Mouse (Mus musculus) MEL (cell line): Measurements from ENCODE around the gene Banf1.

ENCODE experiments used
- CHD1 ChIP-seq: IDR thresholded peaks from 2 replicates; pipeline ENCODE4 v1.6.1; 2012; ENCODE audit warnings: low read depth, mild to moderate bottlenecking, inconsistent platforms, low read length, improper control_type of control experiment
- CTCF ChIP-seq, 3 experiments: IDR thresholded peaks in 2 of 3; conservative IDR thresholded peaks in 1 of 3; 2 replicates each; pipeline ENCODE4 v1.5.1; 2011 to 2012; ENCODE audit warnings: low read length in 3 of 3, low read depth in 2 of 3, mild to moderate bottlenecking in 2 of 3, improper control_type of control experiment in 1 of 3, inconsistent platforms in 1 of 3, mixed read lengths in 1 of 3, moderate library complexity in 1 of 3; ENCODE audit not compliant: control insufficient read depth in 1 of 3, insufficient read depth in 1 of 3, poor library complexity in 1 of 3, severe bottlenecking in 1 of 3
- E2F4 ChIP-seq: IDR thresholded peaks from 2 replicates; pipeline ENCODE4 v1.6.1; 2011; ENCODE audit warnings: low read depth, low read length, improper control_type of control experiment, borderline replicate concordance
- ELF1 ChIP-seq: IDR thresholded peaks from 2 replicates; pipeline ENCODE4 v1.6.1; 2014; ENCODE audit warnings: low read depth, mild to moderate bottlenecking, inconsistent platforms, low read length, improper control_type of control experiment, moderate library complexity
- POLR2A ChIP-seq, 2 experiments: IDR thresholded peaks; 2 replicates each; pipeline ENCODE4 v1.6.1; 2011 to 2012; ENCODE audit warnings: low read length in 2 of 2, mild to moderate bottlenecking in 2 of 2, control low read depth in 1 of 2, improper control_type of control experiment in 1 of 2, low read depth in 1 of 2, moderate library complexity in 1 of 2; ENCODE audit not compliant: control insufficient read depth in 1 of 2, insufficient read depth in 1 of 2, poor library complexity in 1 of 2

- TF ChIP-seq POLR2A (IDR thresholded peaks at IDR 0.05; ENCODE audit: control insufficient read depth in 1 of 2, insufficient read depth in 1 of 2, low read depth in 1 of 2, low read length in 2 of 2, poor library complexity in 1 of 2) = no peak
- TF ChIP-seq CTCF (IDR thresholded peaks at IDR 0.05 in 2 of 3, conservative IDR thresholded peaks at IDR 0.05 in 1 of 3; ENCODE audit: control insufficient read depth in 1 of 3, insufficient read depth in 1 of 3, low read depth in 2 of 3, low read length in 3 of 3, poor library complexity in 1 of 3, severe bottlenecking in 1 of 3) = no peak
- TF ChIP-seq ELF1 = no peak
- TF ChIP-seq CHD1 = no peak
- TF ChIP-seq E2F4 = no peak
Measured at GRCm38 (mm10) chr19:5390416-5390815, 23.4 kb upstream of the Banf1 start.
